ENCODE assay signal across 15 mouse cellular contexts in the genomic region with DNA sequence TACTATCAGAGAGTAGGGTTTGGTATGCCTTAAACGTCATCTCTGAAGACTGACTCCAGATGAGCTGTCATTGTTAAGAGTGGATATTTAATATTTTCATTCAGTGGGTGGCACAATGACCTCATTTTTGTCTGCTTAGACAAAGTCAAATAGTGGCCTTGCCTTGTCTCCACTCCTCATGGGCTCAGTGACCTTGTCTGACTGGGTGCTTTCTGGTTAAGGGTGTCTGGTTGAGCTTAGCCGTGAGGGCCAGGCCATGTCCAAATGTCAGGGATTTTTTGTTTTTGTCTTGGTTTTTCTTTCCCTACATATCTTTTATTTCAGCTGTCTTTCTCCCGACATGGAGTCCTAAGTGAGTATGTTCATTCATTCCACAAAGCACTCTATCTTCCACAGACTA. TPM values are rescaled to one million over a fixed set of nuclear protein-coding genes. Genes with fewer than 3 reads are reported as not detected.
DNase-seq lines count a peak whose midpoint lies in the region.
"Had no signal": no experiment of that assay in that cellular context is flagged by ENCODE, and none has a peak within 500 bp of the region (broad histone marks: within the 10 kb centered on the region; RNA-seq: fewer than 3 reads in every experiment).

No protein-coding gene starts in this region.

- DNase-seq in adrenal gland, adult 2 months = peak; percentile 70
- no peak for DNase-seq in adrenal gland, adult 18-20 months (ENCODE audit: low spot score in 2 of 2)
- DNase-seq in ovary, adult 18-20 months (ENCODE audit: low spot score) = peak; percentile 65
- no peak for DNase-seq in ovary, postnatal 14 days (ENCODE audit: low spot score)
- DNase-seq in adrenal gland, postnatal 10 days = peak; percentile 35
- peak; percentile 47 to 56 for DNase-seq in adrenal gland, postnatal 36 days
- DNase-seq in Muller cell, postnatal 12 days (ENCODE audit: inconsistent ontology term) = no peak
- DNase-seq: B cell, adult 2 months; cerebellum, adult 11 months; cerebellum, adult 2 months; cerebellum, postnatal 36 days; embryo, embryonic 11 days; gastrocnemius, postnatal 25 days; heart, adult 2 months; heart, postnatal 14 days had no signal

RNA-seq across cellular contexts. Expression of gene Parp11, which starts 54.2 kb away (rescaled TPM):
- 10 to 100 TPM; 18.0 to 22.4 TPM for total RNA-seq in adrenal gland, adult 2 months (2021)
- 4.2 and 4.5 TPM in 2 replicates for polyA plus RNA-seq in adrenal gland, adult 2 months (2012; rRNA removed)
- 10 to 100 TPM; 17.0 to 18.1 TPM for total RNA-seq in adrenal gland, adult 18-20 months (2021)
- total RNA-seq in adrenal gland, postnatal 10 days (2021) = 10 to 100 TPM; 15.3 to 25.4 TPM
- 10 to 100 TPM; 18.6 to 18.7 TPM for total RNA-seq in adrenal gland, postnatal 36 days (2021)

Comparison
In these comparisons a context has a peak if more than half of its experiments do, and no peak if none do; other contexts are left out.
1. DNase-seq: peak in adrenal gland, adult 2 months (single experiment), ovary, adult 18-20 months (single experiment), adrenal gland, postnatal 10 days (single experiment) and adrenal gland, postnatal 36 days (2 of 2); none in adrenal gland, adult 18-20 months (0 of 2), ovary, postnatal 14 days (single experiment) and Muller cell, postnatal 12 days (single experiment).